Mouse (Mus musculus): ENCODE measurements around the gene Braf.

- TF ChIP-seq EP300 (IDR thresholded peaks at IDR 0.05; ENCODE audit: insufficient read depth, low read depth, low read length) (no peak), CTCF (IDR thresholded peaks at IDR 0.05) (no peak)
These were observed 44.7 kb downstream of the Braf start for GRCm38 (mm10) chr6:39680524-39680923.

Data from heart, adult 2 months (tissue).